Mouse (Mus musculus) limb, embryonic 13.5 days (tissue): Measurements from ENCODE around the gene Gm20388. TPM values are rescaled to one million over a fixed set of nuclear protein-coding genes. Genes with fewer than 3 reads are reported as not detected.

Experiments used
- ATAC-seq: fragments of 200-750 bp; cut with Nextera tagmentation; 2 replicates; pipeline ENCODE4 v1.8.0; 2017; ENCODE audit warnings: low read depth, moderate number of reproducible peaks, moderate TSS enrichment; ENCODE audit not compliant: low FRiP score
- H3K27ac ChIP-seq: fragments of 300-500 bp; sonication (generic); 2 replicates; pipeline ENCODE4 v1.5.1; 2015; ENCODE audit warnings: inconsistent platforms, mild to moderate bottlenecking, moderate library complexity
- H3K27me3 ChIP-seq: fragments of 300-500 bp; sonication (generic); 2 replicates; pipeline ENCODE4 v1.6.1; 2015; ENCODE audit warnings: mild to moderate bottlenecking, inconsistent platforms
- H3K36me3 ChIP-seq: fragments of 300-500 bp; sonication (generic); 2 replicates; pipeline ENCODE4 v1.6.1; 2015; ENCODE audit warnings: inconsistent platforms, mild to moderate bottlenecking, moderate library complexity
- H3K4me1 ChIP-seq: fragments of 300-500 bp; sonication (generic); 2 replicates; pipeline ENCODE4 v1.6.1; 2015; ENCODE audit warnings: inconsistent platforms
- H3K4me2 ChIP-seq: fragments of 300-500 bp; sonication (generic); replicated peaks from 2 replicates; pipeline ENCODE4 v1.6.1; 2015; ENCODE audit warnings: inconsistent platforms, mild to moderate bottlenecking, moderate library complexity
- H3K4me3 ChIP-seq: fragments of 300-500 bp; sonication (generic); 2 replicates; pipeline ENCODE4 v1.5.1; 2015; ENCODE audit warnings: moderate library complexity, mild to moderate bottlenecking, inconsistent platforms
- H3K9ac ChIP-seq: fragments of 300-500 bp; sonication (generic); 2 replicates; pipeline ENCODE4 v1.6.1; 2015; ENCODE audit warnings: mild to moderate bottlenecking, inconsistent platforms
- H3K9me3 ChIP-seq: fragments of 300-500 bp; sonication (generic); 2 replicates; pipeline ENCODE4 v1.6.1; 2016; ENCODE audit warnings: inconsistent platforms
- WGBS: fragments of 180-500 bp; shearing (Covaris S2); methylation state at CpG from one replicate; pipeline ENCODE4 v1.1.7; 2015; 5-methylcytosine and 5-hydroxymethylcytosine counted together
- polyA plus RNA-seq: library from polyadenylated mRNA; unstranded; fragments of >200 nt; fragmentation: Nextera tagmentation; extraction: Ambion mirVana; gene quantifications from 2 replicates; pipeline ENCODE4 v1.2.1, GENCODE M21; 2015

Gm20388 gene
- polyA plus RNA-seq, 1 experiment from 2014 or later: 7.1 TPM

DNA sequence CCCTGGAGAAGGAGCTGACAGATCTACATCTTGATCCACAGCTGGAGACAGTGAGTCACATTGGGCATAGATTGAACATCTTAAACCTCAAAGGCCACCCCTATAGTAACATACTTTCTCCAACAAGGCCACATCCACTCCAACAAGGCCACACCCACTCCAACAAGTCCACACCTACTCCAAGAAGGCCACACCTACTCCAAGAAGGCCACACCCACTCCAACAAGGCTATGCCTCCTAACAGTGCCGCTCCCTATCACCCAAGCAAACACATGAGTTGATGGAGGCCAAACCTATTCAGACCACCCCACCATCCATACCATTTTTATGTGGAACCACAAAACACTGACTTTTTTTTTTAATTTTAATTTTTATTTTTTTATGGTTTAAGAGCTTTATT lies 3756.2 kb downstream of the Gm20388 start:
- Histone ChIP-seq H3K4me3 (no peak overlapping the region), H3K9ac (no peak overlapping the region), H3K4me1 (peaks cover 4% of the 10 kb centered on the region; the same call in 1 of the 2 replicates), H3K9me3 (no peaks in the 10 kb centered on the region), H3K36me3 (peaks cover 27% of the 10 kb centered on the region), H3K27ac (no peak overlapping the region), H3K4me2 (no peak overlapping the region), H3K27me3 (no peaks in the 10 kb centered on the region)
- 81% methylated on average over 1 of the region's 1 CpGs for WGBS
- ATAC-seq: no peak

DNA sequence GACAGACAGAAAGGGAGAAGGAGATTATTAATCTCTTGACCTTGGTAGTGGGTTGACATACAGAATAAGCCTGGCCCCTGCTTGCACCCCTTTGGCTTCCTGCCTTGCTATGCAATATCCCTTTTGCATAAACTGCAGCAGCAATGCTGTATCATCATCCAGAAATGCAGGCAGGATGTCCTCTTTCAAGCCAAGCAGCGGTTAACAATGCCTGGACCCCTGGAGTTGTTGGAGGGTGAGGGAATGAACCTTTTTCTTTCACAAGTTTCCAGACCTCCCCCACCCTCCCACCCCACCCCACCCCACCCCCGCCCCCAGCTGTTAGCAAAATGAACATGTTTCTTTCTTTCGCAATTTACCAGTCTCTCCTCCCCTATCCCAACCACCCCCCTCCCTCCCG lies 3758.0 kb downstream of the Gm20388 start:
- WGBS: 42% methylated on average over 4 of the region's 4 CpGs
- no peak overlapping the region for H3K9ac ChIP-seq
- no peak overlapping the region for H3K4me2 ChIP-seq
- H3K27ac ChIP-seq: no peak overlapping the region
- no peaks in the 10 kb centered on the region for H3K27me3 ChIP-seq
- peaks cover 10% of the 10 kb centered on the region for H3K36me3 ChIP-seq
- H3K4me3 ChIP-seq: no peak overlapping the region
- no peak for ATAC-seq
- H3K9me3 ChIP-seq: no peaks in the 10 kb centered on the region
- peaks cover 4% of the 10 kb centered on the region; the same call in 1 of the 2 replicates for H3K4me1 ChIP-seq

GRCm38 (mm10) chr8:123670766-123671165 lies 3760.1 kb downstream of the Gm20388 start:
- Histone ChIP-seq H3K4me1 (peaks cover 12% of the 10 kb centered on the region), H3K4me3 (no peak overlapping the region), H3K36me3 (no peaks in the 10 kb centered on the region), H3K4me2 (no peak overlapping the region), H3K9ac (no peak overlapping the region), H3K9me3 (no peaks in the 10 kb centered on the region), H3K27me3 (no peaks in the 10 kb centered on the region), H3K27ac (no peak overlapping the region)
- WGBS: 54% methylated on average over 7 of the region's 7 CpGs
- no peak for ATAC-seq

- WGBS: 67% methylated on average over 7 of the region's 7 CpGs
- no peak for ATAC-seq
- no peaks in the 10 kb centered on the region for H3K27me3 ChIP-seq
- no peak overlapping the region for H3K4me3 ChIP-seq
- H3K36me3 ChIP-seq: no peaks in the 10 kb centered on the region
- H3K4me2 ChIP-seq: no peak overlapping the region
- no peak overlapping the region for H3K9ac ChIP-seq
- H3K27ac ChIP-seq: no peak overlapping the region
- H3K9me3 ChIP-seq: no peaks in the 10 kb centered on the region
- peaks cover 13% of the 10 kb centered on the region for H3K4me1 ChIP-seq
These were observed 3760.8 kb downstream of the Gm20388 start for GRCm38 (mm10) chr8:123671454-123671853.

GRCm38 (mm10) chr8:123672648-123673047 lies 3762.0 kb downstream of the Gm20388 start:
- no peak for ATAC-seq
- Histone ChIP-seq H3K27me3 (no peaks in the 10 kb centered on the region), H3K36me3 (no peaks in the 10 kb centered on the region), H3K9ac (no peak overlapping the region), H3K4me2 (no peak overlapping the region), H3K4me3 (no peak overlapping the region), H3K9me3 (no peaks in the 10 kb centered on the region), H3K27ac (no peak overlapping the region), H3K4me1 (peaks cover 13% of the 10 kb centered on the region)
- WGBS: 75% methylated on average over 6 of the region's 6 CpGs

GRCm38 (mm10) chr8:123675611-123676010 lies 3765.0 kb downstream of the Gm20388 start:
- H3K27ac ChIP-seq: peak overlapping the region; percentile 28; the same call in 1 of the 2 replicates
- 0 out of 2 replicates have a peak overlapping the region, but pooled peaks have one; percentile 1 for H3K4me2 ChIP-seq
- peaks cover 8% of the 10 kb centered on the region for H3K4me1 ChIP-seq
- no peaks in the 10 kb centered on the region for H3K27me3 ChIP-seq
- H3K9me3 ChIP-seq: no peaks in the 10 kb centered on the region
- no peak overlapping the region for H3K4me3 ChIP-seq
- H3K9ac ChIP-seq: peak overlapping the region; percentile 35; the same call in 1 of the 2 replicates
- no peak for ATAC-seq
- H3K36me3 ChIP-seq: no peaks in the 10 kb centered on the region
- 41% methylated on average over 5 of the region's 5 CpGs for WGBS

GRCm38 (mm10) chr8:123678390-123678789 lies 3767.7 kb downstream of the Gm20388 start:
- no peak overlapping the region for H3K27ac ChIP-seq
- no peak overlapping the region for H3K9ac ChIP-seq
- 82% methylated on average over 4 of the region's 4 CpGs for WGBS
- no peak overlapping the region for H3K4me2 ChIP-seq
- no peak overlapping the region for H3K4me3 ChIP-seq
- no peaks in the 10 kb centered on the region for H3K36me3 ChIP-seq
- H3K27me3 ChIP-seq: no peaks in the 10 kb centered on the region
- H3K4me1 ChIP-seq: peaks cover 16% of the 10 kb centered on the region
- no peak for ATAC-seq
- H3K9me3 ChIP-seq: no peaks in the 10 kb centered on the region

GRCm38 (mm10) chr8:123682073-123682761 lies 3771.6 kb downstream of the Gm20388 start:
- ATAC-seq: peak; percentile 32; the same call in 1 of the 2 replicates
- H3K9me3 ChIP-seq: no peaks in the 10 kb centered on the region
- H3K4me1 ChIP-seq: peaks cover 8% of the 10 kb centered on the region
- H3K4me2 ChIP-seq: peak overlapping the region; percentile 48
- no peak overlapping the region for H3K9ac ChIP-seq
- H3K4me3 ChIP-seq: peak overlapping the region; percentile 8; the same call in 1 of the 2 replicates
- no peak overlapping the region for H3K27ac ChIP-seq
- 23% methylated on average over 18 of the region's 18 CpGs for WGBS
- no peaks in the 10 kb centered on the region for H3K27me3 ChIP-seq
- no peaks in the 10 kb centered on the region for H3K36me3 ChIP-seq

DNA sequence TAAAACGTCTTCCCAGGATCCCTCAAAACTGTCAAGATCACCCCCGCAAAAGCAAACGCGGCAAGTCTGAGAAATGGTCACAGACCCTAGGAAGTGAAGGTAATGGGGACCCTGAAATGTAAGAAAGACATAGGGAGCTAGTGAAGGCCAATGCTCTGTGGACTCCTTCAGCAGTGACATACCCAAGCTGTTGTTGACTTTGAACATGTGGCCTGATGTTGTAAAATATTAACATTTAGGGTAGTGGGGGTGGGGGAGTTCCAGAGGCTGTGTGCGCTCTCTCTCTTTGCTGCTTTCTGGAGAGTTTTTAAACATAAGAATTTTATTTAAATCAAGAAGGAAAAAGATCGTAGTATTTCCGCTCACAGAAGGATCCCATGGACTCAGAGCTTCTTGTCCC lies 3772.7 kb downstream of the Gm20388 start:
- 55% methylated on average over 7 of the region's 7 CpGs for WGBS
- no peaks in the 10 kb centered on the region for H3K9me3 ChIP-seq
- no peak for ATAC-seq
- H3K27ac ChIP-seq: no peak overlapping the region
- no peak overlapping the region for H3K4me3 ChIP-seq
- no peak overlapping the region for H3K9ac ChIP-seq
- no peaks in the 10 kb centered on the region for H3K27me3 ChIP-seq
- no peaks in the 10 kb centered on the region for H3K36me3 ChIP-seq
- no peak overlapping the region for H3K4me2 ChIP-seq
- peaks cover 8% of the 10 kb centered on the region for H3K4me1 ChIP-seq

DNA sequence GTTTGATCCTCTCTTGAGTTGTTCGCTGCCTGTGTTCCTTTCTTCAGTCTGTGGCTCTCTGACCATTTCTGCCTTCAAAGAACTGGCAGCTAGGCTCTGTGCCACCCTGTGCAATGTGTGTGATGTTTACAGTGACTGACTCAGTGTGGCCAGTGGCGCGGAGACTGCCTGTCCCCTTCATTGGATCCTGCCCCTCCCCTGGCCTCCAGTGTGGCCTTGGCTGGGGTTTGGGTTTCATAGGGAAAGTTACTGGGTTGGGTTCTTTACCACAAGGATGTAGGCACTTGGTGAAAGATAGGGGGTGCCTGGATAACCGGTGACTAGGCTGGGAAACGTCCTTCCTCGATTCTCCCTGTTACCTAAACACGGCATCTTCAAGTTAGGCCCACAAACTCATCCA lies 3774.2 kb downstream of the Gm20388 start:
- H3K27ac ChIP-seq: no peak overlapping the region
- H3K9ac ChIP-seq: no peak overlapping the region
- 79% methylated on average over 7 of the region's 7 CpGs for WGBS
- peaks cover 12% of the 10 kb centered on the region for H3K4me1 ChIP-seq
- no peak overlapping the region for H3K4me2 ChIP-seq
- no peak overlapping the region for H3K4me3 ChIP-seq
- H3K9me3 ChIP-seq: no peaks in the 10 kb centered on the region
- H3K27me3 ChIP-seq: no peaks in the 10 kb centered on the region
- ATAC-seq: no peak
- H3K36me3 ChIP-seq: no peaks in the 10 kb centered on the region

- ATAC-seq: no peak
- WGBS: 49% methylated on average over 4 of the region's 4 CpGs
- no peak overlapping the region for H3K27ac ChIP-seq
- H3K9ac ChIP-seq: no peak overlapping the region
- no peaks in the 10 kb centered on the region for H3K9me3 ChIP-seq
- no peak overlapping the region for H3K4me2 ChIP-seq
- H3K4me1 ChIP-seq: peaks cover 12% of the 10 kb centered on the region
- H3K4me3 ChIP-seq: no peak overlapping the region
- no peaks in the 10 kb centered on the region for H3K27me3 ChIP-seq
- H3K36me3 ChIP-seq: no peaks in the 10 kb centered on the region
These were observed 3774.8 kb downstream of the Gm20388 start for GRCm38 (mm10) chr8:123685477-123685876.

GRCm38 (mm10) chr8:123687826-123688225 lies 3777.2 kb downstream of the Gm20388 start:
- no peaks in the 10 kb centered on the region for H3K36me3 ChIP-seq
- no peak for ATAC-seq
- no peak overlapping the region for H3K27ac ChIP-seq
- no peaks in the 10 kb centered on the region for H3K9me3 ChIP-seq
- H3K27me3 ChIP-seq: no peaks in the 10 kb centered on the region
- peaks cover 5% of the 10 kb centered on the region; the same call in 1 of the 2 replicates for H3K4me1 ChIP-seq
- no peak overlapping the region for H3K4me3 ChIP-seq
- WGBS: 44% methylated on average over 4 of the region's 4 CpGs
- no peak overlapping the region for H3K4me2 ChIP-seq
- H3K9ac ChIP-seq: no peak overlapping the region
